In the genomic region with DNA sequence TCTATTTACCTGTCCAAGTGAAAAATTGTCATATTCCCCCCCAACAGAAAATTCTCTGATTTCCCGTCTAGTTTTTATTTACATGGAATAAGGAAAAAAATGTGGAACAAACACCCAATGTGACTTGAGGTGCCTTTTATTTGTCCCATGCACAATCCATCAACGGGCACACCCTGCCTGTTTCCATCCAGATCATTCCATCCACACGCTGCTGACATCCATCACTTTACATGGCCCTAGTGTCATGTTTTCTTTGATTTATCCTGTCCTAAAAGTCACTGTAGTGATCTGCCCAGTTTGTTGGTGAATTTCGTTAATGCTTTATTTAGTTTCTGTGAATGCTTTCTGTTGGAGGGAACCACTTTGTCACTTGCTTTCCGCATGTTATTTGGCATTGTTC, we compare ENCODE assay signal across 23 mouse cellular contexts.
DNase-seq lines count a peak whose midpoint lies in the region; ATAC-seq lines count a peak whose summit lies in the region.
"Had no signal": no experiment of that assay in that cellular context is flagged by ENCODE, and none has a peak within 500 bp of the region (broad histone marks: within the 10 kb centered on the region; RNA-seq: fewer than 3 reads in every experiment).

No protein-coding gene starts in this region.

- 49% methylated on average over 5 of the region's 5 CpGs for WGBS in hindbrain, embryonic 13.5 days
- WGBS in hindbrain, embryonic 10.5 days = 83% methylated on average over 5 of the region's 5 CpGs

- no peak overlapping the region for H3K4me3 ChIP-seq in hindbrain, embryonic 13.5 days
- no peak overlapping the region for H3K4me3 ChIP-seq in hindbrain, embryonic 10.5 days
- H3K4me3 ChIP-seq: embryonic facial prominence, embryonic 10.5 days; embryonic facial prominence, embryonic 13.5 days; erythroblast, embryonic 14.5 days; forebrain, embryonic 12.5 days; forebrain, embryonic 15.5 days; heart, adult 2 months; heart, embryonic 10.5 days; heart, embryonic 13.5 days had no signal

- peak; percentile 16 for DNase-seq in heart, adult 11 months
- DNase-seq in heart, postnatal 10 days = no peak
- no peak for DNase-seq in hindbrain, embryonic 10.5 days (ENCODE audit: low spot score)
- DNase-seq in mesoderm, embryonic 11.5 days (ENCODE audit: low read depth, low spot score) = peak; percentile 11
- DNase-seq in left cerebral cortex, postnatal 25 days (ENCODE audit: low spot score in 2 of 2) = no peak
- DNase-seq: adrenal gland, adult 8-10 months; adrenal gland, postnatal 25 days; cerebellum, adult 11-12 months; cerebellum, adult 8-10 months; cerebellum, postnatal 10 days; cerebellum, postnatal 36 days; embryo, embryonic 11 days; gastrocnemius, postnatal 25 days; heart, adult 2 months had no signal

- no peaks in the 10 kb centered on the region for H3K9me3 ChIP-seq in hindbrain, embryonic 13.5 days
- H3K9me3 ChIP-seq in hindbrain, embryonic 10.5 days = no peaks in the 10 kb centered on the region
- H3K9me3 ChIP-seq: embryonic facial prominence, embryonic 10.5 days; embryonic facial prominence, embryonic 13.5 days; forebrain, embryonic 12.5 days; forebrain, embryonic 15.5 days; heart, embryonic 10.5 days; heart, embryonic 13.5 days had no signal

- peaks cover 10% of the 10 kb centered on the region; the same call in 1 of the 2 replicates for H3K4me1 ChIP-seq in hindbrain, embryonic 13.5 days (replicated peaks)
- no peaks in the 10 kb centered on the region for H3K4me1 ChIP-seq in hindbrain, embryonic 10.5 days (replicated peaks)
- H3K4me1 ChIP-seq: embryonic facial prominence, embryonic 10.5 days; embryonic facial prominence, embryonic 13.5 days; forebrain, embryonic 12.5 days; forebrain, embryonic 15.5 days; heart, embryonic 10.5 days; heart, embryonic 13.5 days had no signal

- H3K9ac ChIP-seq in hindbrain, embryonic 13.5 days = no peak overlapping the region
- H3K9ac ChIP-seq: embryonic facial prominence, embryonic 13.5 days; forebrain, embryonic 12.5 days; forebrain, embryonic 15.5 days; heart, embryonic 13.5 days had no signal

- no peak overlapping the region for H3K4me2 ChIP-seq in hindbrain, embryonic 13.5 days
- H3K4me2 ChIP-seq: embryonic facial prominence, embryonic 13.5 days; forebrain, embryonic 12.5 days; forebrain, embryonic 15.5 days; heart, embryonic 13.5 days had no signal

- peak overlapping the region; percentile 36; the same call in 1 of the 2 replicates for H3K27ac ChIP-seq in hindbrain, embryonic 13.5 days
- H3K27ac ChIP-seq in hindbrain, embryonic 10.5 days = no peak overlapping the region
- H3K27ac ChIP-seq: embryonic facial prominence, embryonic 10.5 days; embryonic facial prominence, embryonic 13.5 days; forebrain, embryonic 12.5 days; forebrain, embryonic 15.5 days; heart, adult 2 months; heart, embryonic 10.5 days; heart, embryonic 13.5 days had no signal

- H3K36me3 ChIP-seq in hindbrain, embryonic 13.5 days = no peaks in the 10 kb centered on the region
- H3K36me3 ChIP-seq in hindbrain, embryonic 10.5 days = no peaks in the 10 kb centered on the region
- H3K36me3 ChIP-seq: embryonic facial prominence, embryonic 10.5 days; embryonic facial prominence, embryonic 13.5 days; forebrain, embryonic 12.5 days; forebrain, embryonic 15.5 days; heart, embryonic 10.5 days; heart, embryonic 13.5 days had no signal

- H3K27me3 ChIP-seq in hindbrain, embryonic 13.5 days = no peaks in the 10 kb centered on the region
- H3K27me3 ChIP-seq in hindbrain, embryonic 10.5 days (ENCODE audit: insufficient read depth, poor library complexity, severe bottlenecking) = no peaks in the 10 kb centered on the region
- H3K27me3 ChIP-seq: embryonic facial prominence, embryonic 13.5 days; forebrain, embryonic 12.5 days; forebrain, embryonic 15.5 days; heart, embryonic 13.5 days had no signal

- ATAC-seq in hindbrain, embryonic 13.5 days (ENCODE audit: low FRiP score) = 0 out of 2 replicates have a peak, but pooled peaks have one; percentile 57
- ATAC-seq: activated CD4-positive, CD25-positive, alpha-beta regulatory T cell, adult 4 months; forebrain, embryonic 15.5 days had no signal

- intact Hi-C loops in heart, postnatal 10 days (cut with DNase I) = no loop called here
- intact Hi-C loops in left cerebral cortex, postnatal 25 days (cut with DNase I) = no loop called here

Comparison
In these comparisons a context has a peak if more than half of its experiments do, and no peak if none do; other contexts are left out.
1. DNase-seq: peak in heart, adult 11 months (single experiment) and mesoderm, embryonic 11.5 days (single experiment); none in heart, postnatal 10 days (0 of 2), hindbrain, embryonic 10.5 days (single experiment) and left cerebral cortex, postnatal 25 days (0 of 2).